Comparison of ENCODE assay signal across 16 mouse cellular contexts in the genomic region with DNA sequence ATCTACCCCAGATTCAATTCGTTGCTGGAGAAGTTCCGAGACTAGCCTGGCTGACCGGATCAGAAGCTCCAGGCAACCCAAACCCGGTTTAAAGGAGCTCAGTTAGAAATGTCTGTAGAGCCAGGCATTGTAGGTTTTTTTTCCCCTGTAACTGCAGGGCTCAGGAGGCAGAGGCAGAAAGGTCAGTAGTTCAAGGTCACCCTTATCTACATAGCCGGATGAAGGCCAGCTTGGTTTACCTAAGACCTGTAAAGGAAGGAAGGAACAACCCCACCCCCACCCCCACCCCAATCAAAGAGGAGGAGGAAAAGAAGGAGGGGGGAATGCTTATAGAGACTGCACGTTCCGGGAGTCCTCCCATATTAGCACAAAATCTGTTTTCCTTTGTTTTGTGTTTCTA. TPM values are rescaled to one million over a fixed set of nuclear protein-coding genes. Genes with fewer than 3 reads are reported as not detected.
DNase-seq lines count a peak whose midpoint lies in the region; ATAC-seq and TF ChIP-seq lines count a peak whose summit lies in the region.
"Had no signal": no experiment of that assay in that cellular context is flagged by ENCODE, and none has a peak within 500 bp of the region (broad histone marks: within the 10 kb centered on the region; RNA-seq: fewer than 3 reads in every experiment).

No protein-coding gene starts in this region.

- 12% methylated on average over 7 of the region's 7 CpGs for WGBS in heart, embryonic 13.5 days
- WGBS in lung, embryonic 16.5 days = 5% methylated on average over 7 of the region's 7 CpGs
- WGBS in lung, postnatal 0 days = 5% methylated on average over 7 of the region's 7 CpGs
- WGBS in hindbrain, embryonic 15.5 days = 19% methylated on average over 7 of the region's 7 CpGs
- 16% methylated on average over 7 of the region's 7 CpGs for WGBS in midbrain, embryonic 14.5 days

- H3K27ac ChIP-seq in heart, embryonic 13.5 days (replicated peaks) = no peak overlapping the region
- no peak overlapping the region for H3K27ac ChIP-seq in lung, embryonic 16.5 days (ENCODE audit: low read length)
- H3K27ac ChIP-seq in lung, postnatal 0 days (ENCODE audit: low read length) = no peak overlapping the region
- no peak overlapping the region for H3K27ac ChIP-seq in hindbrain, embryonic 15.5 days (replicated peaks)
- no peak overlapping the region for H3K27ac ChIP-seq in midbrain, embryonic 14.5 days (replicated peaks; ENCODE audit: low read depth, low read length)

- H3K9ac ChIP-seq in heart, embryonic 13.5 days = no peak overlapping the region
- H3K9ac ChIP-seq in lung, embryonic 16.5 days (ENCODE audit: low read length) = no peak overlapping the region
- no peak overlapping the region for H3K9ac ChIP-seq in lung, postnatal 0 days (replicated peaks; ENCODE audit: low read depth)
- H3K9ac ChIP-seq in hindbrain, embryonic 15.5 days = no peak overlapping the region
- H3K9ac ChIP-seq in midbrain, embryonic 14.5 days (replicated peaks; ENCODE audit: low read length) = no peak overlapping the region

- peaks cover 14% of the 10 kb centered on the region for H3K4me1 ChIP-seq in heart, embryonic 13.5 days
- H3K4me1 ChIP-seq in lung, embryonic 16.5 days (replicated peaks; ENCODE audit: control insufficient read depth, insufficient read depth, low read length) = 0 out of 2 replicates have a peak, but pooled peaks cover 6% of the 10 kb centered on the region
- no peaks in the 10 kb centered on the region for H3K4me1 ChIP-seq in lung, postnatal 0 days (ENCODE audit: insufficient read depth, low read depth, low read length)
- H3K4me1 ChIP-seq in hindbrain, embryonic 15.5 days (replicated peaks) = peaks cover 9% of the 10 kb centered on the region
- no peaks in the 10 kb centered on the region for H3K4me1 ChIP-seq in midbrain, embryonic 14.5 days (ENCODE audit: control insufficient read depth, insufficient read depth, low read length)

- H3K4me3 ChIP-seq in heart, embryonic 13.5 days = peak overlapping the region; percentile 52
- H3K4me3 ChIP-seq in lung, embryonic 16.5 days (ENCODE audit: low read length) = no peak overlapping the region
- H3K4me3 ChIP-seq in lung, postnatal 0 days (ENCODE audit: low read depth, low read length) = no peak overlapping the region
- peak overlapping the region; percentile 43; the same call in 1 of the 2 replicates for H3K4me3 ChIP-seq in hindbrain, embryonic 15.5 days
- H3K4me3 ChIP-seq in midbrain, embryonic 14.5 days (replicated peaks; ENCODE audit: low read depth, low read length) = no peak overlapping the region
- H3K4me3 ChIP-seq: myocyte had no signal

- TF ChIP-seq EP300 in lung, postnatal 0 days (IDR thresholded peaks at IDR 0.05) = no peak

- no peak for TF ChIP-seq CTCF in lung, postnatal 0 days (IDR thresholded peaks at IDR 0.05)

- no peak for ATAC-seq in heart, embryonic 13.5 days (ENCODE audit: extremely low read depth, insufficient number of reproducible peaks, low FRiP score, low TSS enrichment)
- no peak for ATAC-seq in lung, embryonic 16.5 days (ENCODE audit: low read depth)
- no peak for ATAC-seq in lung, postnatal 0 days
- no peak for ATAC-seq in hindbrain, embryonic 15.5 days (ENCODE audit: low FRiP score, low read depth)
- ATAC-seq in midbrain, embryonic 14.5 days (ENCODE audit: low FRiP score, low TSS enrichment) = no peak
- ATAC-seq: CD4-positive, CD25-positive, alpha-beta regulatory T cell, adult 4 months; forebrain, embryonic 16.5 days had no signal

- DNase-seq in heart, adult 8-10 months (ENCODE audit: low spot score) = no peak
- no peak for DNase-seq in lung, postnatal 0 days (ENCODE audit: low spot score)
- DNase-seq in midbrain, embryonic 14.5 days = no peak
- no peak for DNase-seq in cerebellum, postnatal 36 days
- DNase-seq in left cerebral cortex, postnatal 10 days (ENCODE audit: extremely low spot score in 1 of 2, low spot score in 2 of 2) = no peak
- DNase-seq: cerebellum, adult 11-12 months; gastrocnemius, postnatal 14 days; kidney, adult 11 months; lung, postnatal 14 days; spleen, adult 18-20 months had no signal

- peak overlapping the region; percentile 71 for H3K4me2 ChIP-seq in heart, embryonic 13.5 days
- 0 out of 2 replicates have a peak overlapping the region, but pooled peaks have one; percentile 58 for H3K4me2 ChIP-seq in lung, embryonic 16.5 days (ENCODE audit: low read depth, low read length)
- H3K4me2 ChIP-seq in lung, postnatal 0 days (replicated peaks; ENCODE audit: low read depth, low read length) = no peak overlapping the region
- peak overlapping the region; percentile 96 for H3K4me2 ChIP-seq in hindbrain, embryonic 15.5 days
- H3K4me2 ChIP-seq in midbrain, embryonic 14.5 days (ENCODE audit: low read length) = peak overlapping the region; percentile 85; the same call in 1 of the 2 replicates

- H3K36me3 ChIP-seq in heart, embryonic 13.5 days = no peaks in the 10 kb centered on the region
- H3K36me3 ChIP-seq in lung, embryonic 16.5 days (ENCODE audit: control insufficient read depth, insufficient read depth, low read length) = no peaks in the 10 kb centered on the region
- no peaks in the 10 kb centered on the region for H3K36me3 ChIP-seq in lung, postnatal 0 days (ENCODE audit: insufficient read depth, low read length)
- H3K36me3 ChIP-seq in hindbrain, embryonic 15.5 days = no peaks in the 10 kb centered on the region
- no peaks in the 10 kb centered on the region for H3K36me3 ChIP-seq in midbrain, embryonic 14.5 days (ENCODE audit: control insufficient read depth, insufficient read depth, low read length)

- intact Hi-C loops in left cerebral cortex, postnatal 10 days (cut with DNase I) = no loop called here

- H3K9me3 ChIP-seq in heart, embryonic 13.5 days = no peaks in the 10 kb centered on the region
- no peaks in the 10 kb centered on the region for H3K9me3 ChIP-seq in lung, embryonic 16.5 days (ENCODE audit: control insufficient read depth, low read length)
- H3K9me3 ChIP-seq in lung, postnatal 0 days (ENCODE audit: low read length) = no peaks in the 10 kb centered on the region
- H3K9me3 ChIP-seq in hindbrain, embryonic 15.5 days = no peaks in the 10 kb centered on the region
- no peaks in the 10 kb centered on the region for H3K9me3 ChIP-seq in midbrain, embryonic 14.5 days (ENCODE audit: control insufficient read depth, low read length)

- H3K27me3 ChIP-seq in heart, embryonic 13.5 days (replicated peaks) = peaks cover 83% of the 10 kb centered on the region
- peaks cover 20% of the 10 kb centered on the region for H3K27me3 ChIP-seq in lung, embryonic 16.5 days (ENCODE audit: control insufficient read depth, insufficient read depth, low read depth, low read length)
- peaks cover 14% of the 10 kb centered on the region for H3K27me3 ChIP-seq in lung, postnatal 0 days (replicated peaks; ENCODE audit: insufficient read depth, low read length)
- peaks cover 56% of the 10 kb centered on the region for H3K27me3 ChIP-seq in hindbrain, embryonic 15.5 days
- peaks cover 27% of the 10 kb centered on the region for H3K27me3 ChIP-seq in midbrain, embryonic 14.5 days (ENCODE audit: control insufficient read depth, insufficient read depth, low read length)

RNA-seq across cellular contexts. Expression of a gene that starts 0.7 kb away (rescaled TPM):
- polyA plus RNA-seq in heart, embryonic 13.5 days (2015; fragmentation: Nextera tagmentation; extraction: Ambion mirVana) = 3.1 and 4.0 TPM in 2 replicates
- total RNA-seq in heart, adult 8-10 months (2022) = 10 to 100 TPM; 74.3 to 93.7 (median 83.1) TPM
- polyA plus RNA-seq in lung, embryonic 16.5 days (2015; fragmentation: Nextera tagmentation; extraction: Ambion mirVana) = 1.2 and 1.5 TPM in 2 replicates
- polyA plus RNA-seq in lung, postnatal 0 days (2015; fragmentation: Nextera tagmentation; extraction: Ambion mirVana) = 1.1 and 1.2 TPM in 2 replicates
- polyA plus RNA-seq in hindbrain, embryonic 15.5 days (2015; fragmentation: Nextera tagmentation; extraction: Ambion mirVana) = 13.4 and 16.9 TPM in 2 replicates
- 9.2 and 10.6 TPM in 2 replicates for polyA plus RNA-seq in midbrain, embryonic 14.5 days (2014; fragmentation: Nextera tagmentation; extraction: Ambion mirVana)
- 100 to 1,000 TPM; 135 to 139 TPM for total RNA-seq in left cerebral cortex, postnatal 10 days (2021)

RNA-seq across cellular contexts. Expression of a gene that starts 8.0 kb away (rescaled TPM):
- polyA plus RNA-seq in heart, embryonic 13.5 days (2015; fragmentation: Nextera tagmentation; extraction: Ambion mirVana) = 0.71 and 0.96 TPM in 2 replicates
- total RNA-seq in heart, adult 8-10 months (2022) = under 1 TPM; 0.09 to 0.47 (median 0.21) TPM
- 0.33 and 0.53 TPM in 2 replicates for polyA plus RNA-seq in lung, embryonic 16.5 days (2015; fragmentation: Nextera tagmentation; extraction: Ambion mirVana)
- 0.69 and 0.85 TPM in 2 replicates for polyA plus RNA-seq in lung, postnatal 0 days (2015; fragmentation: Nextera tagmentation; extraction: Ambion mirVana)
- 3.5 and 4.0 TPM in 2 replicates for polyA plus RNA-seq in hindbrain, embryonic 15.5 days (2015; fragmentation: Nextera tagmentation; extraction: Ambion mirVana)
- polyA plus RNA-seq in midbrain, embryonic 14.5 days (2014; fragmentation: Nextera tagmentation; extraction: Ambion mirVana) = 3.8 and 4.2 TPM in 2 replicates
- total RNA-seq in left cerebral cortex, postnatal 10 days (2021) = 10 to 100 TPM; 19.2 to 20.8 TPM
- polyA plus RNA-seq: CD4-positive, CD25-positive, alpha-beta regulatory T cell, adult 4 months had no signal

RNA-seq across cellular contexts. Expression of a gene that starts 37.9 kb away (rescaled TPM):
- polyA plus RNA-seq in heart, embryonic 13.5 days (2015; fragmentation: Nextera tagmentation; extraction: Ambion mirVana) = 45.9 and 47.2 TPM in 2 replicates
- total RNA-seq in heart, adult 8-10 months (2022) = 100 to 1,000 TPM; 210 to 221 (median 215) TPM
- polyA plus RNA-seq in lung, embryonic 16.5 days (2015; fragmentation: Nextera tagmentation; extraction: Ambion mirVana) = 17.7 and 18.9 TPM in 2 replicates
- polyA plus RNA-seq in lung, postnatal 0 days (2015; fragmentation: Nextera tagmentation; extraction: Ambion mirVana) = 8.2 and 9.2 TPM in 2 replicates
- polyA plus RNA-seq in hindbrain, embryonic 15.5 days (2015; fragmentation: Nextera tagmentation; extraction: Ambion mirVana) = 20.8 and 21.3 TPM in 2 replicates
- 13.7 and 14.4 TPM in 2 replicates for polyA plus RNA-seq in midbrain, embryonic 14.5 days (2014; fragmentation: Nextera tagmentation; extraction: Ambion mirVana)
- total RNA-seq in left cerebral cortex, postnatal 10 days (2021) = 10 to 100 TPM; 59.7 to 60.1 TPM

Comparison
In these comparisons a context has a peak if more than half of its experiments do, and no peak if none do; other contexts are left out.
1. H3K4me3 ChIP-seq: peak in heart, embryonic 13.5 days (single experiment) and hindbrain, embryonic 15.5 days (single experiment); none in lung, embryonic 16.5 days (single experiment), lung, postnatal 0 days (single experiment) and midbrain, embryonic 14.5 days (single experiment).